In genomic region chr17:86929981-86930380, GRCm38 (mm10) we compare ENCODE assay signal across 23 mouse cellular contexts. TPM values are rescaled to one million over a fixed set of nuclear protein-coding genes. Genes with fewer than 3 reads are reported as not detected.
"Had no signal": no experiment of that assay in that cellular context is flagged by ENCODE, and none has a peak within 500 bp of the region (broad histone marks: within the 10 kb centered on the region; RNA-seq: fewer than 3 reads in every experiment).

No protein-coding gene starts in this region.

- H3K9me3 ChIP-seq: limb, embryonic 15.5 days; liver, embryonic 12.5 days; neural tube, embryonic 15.5 days had no signal

- ATAC-seq: liver, embryonic 12.5 days had no signal

- H3K9ac ChIP-seq: kidney, embryonic 15.5 days; limb, embryonic 15.5 days; liver, embryonic 12.5 days; midbrain, embryonic 12.5 days; neural tube, embryonic 15.5 days had no signal

- H3K36me3 ChIP-seq: kidney, embryonic 15.5 days; limb, embryonic 15.5 days; liver, embryonic 12.5 days; midbrain, embryonic 12.5 days; neural tube, embryonic 15.5 days had no signal

- H3K4me1 ChIP-seq: kidney, embryonic 15.5 days; liver, embryonic 12.5 days had no signal

- H3K4me2 ChIP-seq: kidney, embryonic 15.5 days; limb, embryonic 15.5 days; liver, embryonic 12.5 days; midbrain, embryonic 12.5 days; neural tube, embryonic 15.5 days had no signal

- H3K27ac ChIP-seq: kidney, embryonic 15.5 days; limb, embryonic 15.5 days; liver, embryonic 12.5 days; midbrain, embryonic 12.5 days; neural tube, embryonic 15.5 days had no signal

- H3K27me3 ChIP-seq: neural tube, embryonic 15.5 days had no signal

- H3K4me3 ChIP-seq: kidney, embryonic 15.5 days; limb, embryonic 15.5 days; liver, embryonic 12.5 days; midbrain, embryonic 12.5 days; myocyte; neural tube, embryonic 15.5 days had no signal

- DNase-seq: kidney, adult 2 months; kidney, postnatal 14 days; lung, postnatal 10 days; right cerebral cortex, postnatal 4 days; spleen, adult 18-20 months; thymus, adult 18-20 months; thymus, postnatal 14 days had no signal

RNA-seq across cellular contexts. Expression of gene Tmem247, which starts 12.8 kb away (rescaled TPM):
- total RNA-seq: layer of hippocampus, adult 8-10 months; layer of hippocampus, postnatal 14 days; left cerebral cortex, adult 18-20 months; left cerebral cortex, postnatal 14 days; megakaryocyte-erythroid progenitor cell, adult 5-6 weeks had no signal
- polyA plus RNA-seq: kidney, adult 2 months; kidney, embryonic 15.5 days; large intestine, adult 2 months; limb, embryonic 11.5 days; limb, embryonic 15.5 days; liver, embryonic 12.5 days; liver, embryonic 16.5 days; midbrain, embryonic 12.5 days; myocyte; neural tube, embryonic 11.5 days; neural tube, embryonic 15.5 days; stomach, embryonic 14.5 days had no signal

RNA-seq across cellular contexts. Expression of gene Atp6v1e2, which starts 17.7 kb away (rescaled TPM):
- total RNA-seq: layer of hippocampus, adult 8-10 months; left cerebral cortex, adult 18-20 months; left cerebral cortex, postnatal 14 days; megakaryocyte-erythroid progenitor cell, adult 5-6 weeks had no signal
- polyA plus RNA-seq: kidney, adult 2 months; kidney, embryonic 15.5 days; large intestine, adult 2 months; limb, embryonic 11.5 days; limb, embryonic 15.5 days; liver, embryonic 12.5 days; liver, embryonic 16.5 days; myocyte; neural tube, embryonic 11.5 days; neural tube, embryonic 15.5 days; stomach, embryonic 14.5 days had no signal
